Mouse (Mus musculus) heart, postnatal 0 days (tissue): Measurements from ENCODE around the gene Tnpo2. TPM values are rescaled to one million over a fixed set of nuclear protein-coding genes. Genes with fewer than 3 reads are reported as not detected.
A peak's percentile ranks its signal among the peaks of the same experiment; 100 is the strongest.

Source experiments
- ATAC-seq: fragments of 200-750 bp; cut with Nextera tagmentation; 2 replicates; pipeline ENCODE4 v1.8.0; 2017; ENCODE audit warnings: low read depth, moderate number of reproducible peaks, moderate library complexity; ENCODE audit not compliant: insufficient read depth
- DNase-seq: peaks from one replicate; pipeline ENCODE4 v3.0.0-alpha.2; 2016; ENCODE audit warnings: low spot score
- H3K27ac ChIP-seq: fragments of 300-500 bp; sonication (generic); 2 replicates; pipeline ENCODE4 v1.5.1; 2014; ENCODE audit warnings: low read depth, mild to moderate bottlenecking
- H3K27me3 ChIP-seq: fragments of 300-500 bp; sonication (generic); 2 replicates; pipeline ENCODE4 v1.6.1; 2014; ENCODE audit warnings: low read length, mixed read lengths; ENCODE audit not compliant: control insufficient read depth, insufficient read depth
- H3K36me3 ChIP-seq: fragments of 300-500 bp; sonication (generic); replicated peaks from 2 replicates; pipeline ENCODE4 v1.6.1; 2014; ENCODE audit warnings: low read length, mixed read lengths; ENCODE audit not compliant: control insufficient read depth, insufficient read depth
- H3K4me1 ChIP-seq: fragments of 300-500 bp; sonication (generic); 2 replicates; pipeline ENCODE4 v1.6.1; 2014; ENCODE audit warnings: antibody characterized with exemption; ENCODE audit not compliant: control insufficient read depth, insufficient read depth
- H3K4me2 ChIP-seq: fragments of 300-500 bp; sonication (generic); 2 replicates; pipeline ENCODE4 v1.6.1; 2014; ENCODE audit warnings: low read depth, mild to moderate bottlenecking, low read length, moderate library complexity
- H3K4me3 ChIP-seq: fragments of 300-500 bp; sonication (generic); 2 replicates; pipeline ENCODE4 v1.5.1; 2014; ENCODE audit warnings: low read depth, low read length
- H3K9ac ChIP-seq: fragments of 300-500 bp; sonication (generic); replicated peaks from 2 replicates; pipeline ENCODE4 v1.6.1; 2014; ENCODE audit warnings: low read depth, low read length, mixed read lengths
- H3K9me3 ChIP-seq: fragments of 300-500 bp; sonication (generic); replicated peaks from 2 replicates; pipeline ENCODE4 v1.6.1; 2016; ENCODE audit warnings: low read length; ENCODE audit not compliant: control insufficient read depth
- CTCF ChIP-seq: IDR thresholded peaks from 2 replicates; pipeline ENCODE4 v1.5.1; 2016; ENCODE audit warnings: antibody characterized with exemption, control low read depth, low read depth
- EP300 ChIP-seq: IDR thresholded peaks from 2 replicates; pipeline ENCODE4 v1.6.1; 2016; ENCODE audit warnings: antibody characterized with exemption, low read depth
- WGBS: fragments of 180-500 bp; shearing (Covaris S2); extraction: QIAGEN DNeasy Blood & Tissue Kit; methylation state at CpG from one replicate; pipeline ENCODE4 v1.1.7; 2014; 5-methylcytosine and 5-hydroxymethylcytosine counted together
- polyA plus RNA-seq: library from polyadenylated mRNA; unstranded; fragments of >200 nt; fragmentation: Nextera tagmentation; extraction: Ambion mirVana; gene quantifications from 2 replicates; pipeline ENCODE4 v1.2.1, GENCODE M21; 2015
- total RNA-seq: library from RNA; depleted of rRNA; stranded (reverse); fragments of >200 nt; gene quantifications from 2 replicates; pipeline ENCODE4 v1.2.3, GENCODE M21; 2014; ENCODE audit warnings: low replicate concordance

The Tnpo2 gene
- total and polyA plus RNA-seq, 2 experiments from 2014 or later = 13.0 to 34.8 TPM

GRCm38 (mm10) chr8:85016724-85017123, 20.0 kb upstream of the Tnpo2 start:
- Histone ChIP-seq H3K9ac (no peak overlapping the region), H3K27ac (no peak overlapping the region), H3K36me3 (peaks cover 41% of the 10 kb centered on the region), H3K27me3 (peaks cover 27% of the 10 kb centered on the region), H3K4me1 (no peaks in the 10 kb centered on the region), H3K4me2 (no peak overlapping the region), H3K9me3 (no peaks in the 10 kb centered on the region), H3K4me3 (no peak overlapping the region)
- ATAC-seq (no peak), DNase-seq (no peak)
- WGBS = 57% methylated on average over 10 of the region's 10 CpGs
- no peak for TF ChIP-seq EP300
- no peak for TF ChIP-seq CTCF

- H3K4me3 ChIP-seq = no peak overlapping the region
- no peak for ATAC-seq
- peaks cover 23% of the 10 kb centered on the region for H3K27me3 ChIP-seq
- peaks cover 46% of the 10 kb centered on the region for H3K36me3 ChIP-seq
- TF ChIP-seq EP300 (no peak), CTCF (no peak)
- WGBS = 53% methylated on average over 5 of the region's 5 CpGs
- no peak overlapping the region for H3K27ac ChIP-seq
- no peak overlapping the region for H3K4me2 ChIP-seq
- H3K4me1 ChIP-seq = no peaks in the 10 kb centered on the region
- no peaks in the 10 kb centered on the region for H3K9me3 ChIP-seq
- no peak for DNase-seq
- H3K9ac ChIP-seq = no peak overlapping the region
Observed at GRCm38 (mm10) chr8:85017209-85017608, 19.5 kb upstream of the Tnpo2 start.

GRCm38 (mm10) chr8:85021514-85022055, 15.1 kb upstream of the Tnpo2 start:
- peaks cover 60% of the 10 kb centered on the region for H3K36me3 ChIP-seq
- DNase-seq (no peak), ATAC-seq (no peak)
- no peaks in the 10 kb centered on the region for H3K9me3 ChIP-seq
- peaks cover 18% of the 10 kb centered on the region for H3K4me1 ChIP-seq
- 96% methylated on average over 3 of the region's 3 CpGs for WGBS
- H3K27me3 ChIP-seq = no peaks in the 10 kb centered on the region
- no peak for TF ChIP-seq CTCF
- no peak for TF ChIP-seq EP300
- H3K27ac ChIP-seq = no peak overlapping the region
- H3K9ac ChIP-seq = no peak overlapping the region
- H3K4me2 ChIP-seq = no peak overlapping the region
- H3K4me3 ChIP-seq = no peak overlapping the region

GRCm38 (mm10) chr8:85023846-85024245, 12.9 kb upstream of the Tnpo2 start:
- no peak for DNase-seq
- Histone ChIP-seq H3K36me3 (peaks cover 43% of the 10 kb centered on the region), H3K27me3 (no peaks in the 10 kb centered on the region), H3K4me1 (peaks cover 31% of the 10 kb centered on the region), H3K4me2 (peak overlapping the region; percentile 91; the same call in 1 of the 2 replicates), H3K9me3 (no peaks in the 10 kb centered on the region), H3K9ac (no peak overlapping the region), H3K27ac (no peak overlapping the region), H3K4me3 (no peak overlapping the region)
- ATAC-seq = no peak
- TF ChIP-seq EP300 (no peak), CTCF (no peak)
- WGBS = 95% methylated on average over 3 of the region's 3 CpGs

- H3K36me3 ChIP-seq = peaks cover 39% of the 10 kb centered on the region
- ATAC-seq = peak; percentile 84
- WGBS = 4% methylated on average over 30 of the region's 30 CpGs
- no peaks in the 10 kb centered on the region for H3K27me3 ChIP-seq
- H3K4me1 ChIP-seq = peaks cover 31% of the 10 kb centered on the region
- peak within 1 kb of the TSS; percentile 91 for H3K4me2 ChIP-seq
- H3K4me3 ChIP-seq = peak within 1 kb of the TSS; percentile 97
- H3K9ac ChIP-seq = peak within 1 kb of the TSS; percentile 67
- peak within 1 kb of the TSS; percentile 75 for H3K27ac ChIP-seq
- DNase-seq = peak; percentile 98
- H3K9me3 ChIP-seq = no peaks in the 10 kb centered on the region
- TF ChIP-seq CTCF (0 out of 2 replicates have a peak, but pooled peaks have one; percentile 0), EP300 (no peak)
Observed at GRCm38 (mm10) chr8:85025098-85025932, 11.4 kb upstream of the Tnpo2 start, which contains the start of gene Asna1. TSS of gene Asna1 (minus strand) at chr8:85025281.
